Mouse (Mus musculus) MEL (cell line): ENCODE data around the gene Padi4. TPM values are rescaled to one million over a fixed set of nuclear protein-coding genes. Genes with fewer than 3 reads are reported as not detected.

ENCODE experiments used
- DNase-seq: peaks from one replicate; pipeline ENCODE4 v3.0.0; 2011; ENCODE audit warnings: low read depth, low spot score
- H3K27ac ChIP-seq: 2 replicates; pipeline ENCODE4 v1.5.1; 2012; ENCODE audit warnings: low read depth, mild to moderate bottlenecking, control low read depth, low read length, moderate library complexity; ENCODE audit not compliant: control insufficient read depth
- H3K27me3 ChIP-seq, 2 experiments: fragments of 150-350 bp in 1 of 2; sonication (generic) in 1 of 2; 2 replicates each; pipeline ENCODE4 v1.6.1; 2012; ENCODE audit warnings: low read length in 2 of 2, mild to moderate bottlenecking in 2 of 2, improper control_type of control experiment in 1 of 2, moderate library complexity in 1 of 2; ENCODE audit not compliant: insufficient read depth in 2 of 2, control insufficient read depth in 1 of 2
- H3K36me3 ChIP-seq, 2 experiments: 2 replicates each; pipeline ENCODE4 v1.6.1; 2012 to 2014; ENCODE audit warnings: low read length in 2 of 2, improper control_type of control experiment in 1 of 2, inconsistent platforms in 1 of 2, mild to moderate bottlenecking in 1 of 2; ENCODE audit not compliant: insufficient read depth in 2 of 2, control insufficient read depth in 1 of 2
- H3K4me1 ChIP-seq, 2 experiments: fragments of 150-350 bp in 1 of 2; sonication (generic) in 1 of 2; 2 replicates each; pipeline ENCODE4 v1.6.1; 2012; ENCODE audit warnings: low read length in 2 of 2, improper control_type of control experiment in 1 of 2, mild to moderate bottlenecking in 1 of 2; ENCODE audit not compliant: insufficient read depth in 2 of 2, control insufficient read depth in 1 of 2
- H3K4me3 ChIP-seq, 2 experiments: fragments of 150-350 bp in 1 of 2; sonication (generic) in 1 of 2; 2 replicates each; pipeline ENCODE4 v1.5.1; 2012; ENCODE audit warnings: low read depth in 2 of 2, low read length in 2 of 2, mild to moderate bottlenecking in 2 of 2, moderate library complexity in 2 of 2, control low read depth in 1 of 2, improper control_type of control experiment in 1 of 2; ENCODE audit not compliant: control insufficient read depth in 1 of 2, insufficient read depth in 1 of 2
- H3K79me2 ChIP-seq: 2 replicates; pipeline ENCODE4 v1.6.1; 2012; ENCODE audit warnings: mild to moderate bottlenecking, low read length, moderate library complexity; ENCODE audit not compliant: control insufficient read depth, poor library complexity, insufficient read depth
- H3K9ac ChIP-seq: 2 replicates; pipeline ENCODE4 v1.6.1; 2012; ENCODE audit warnings: low read depth, mild to moderate bottlenecking, control low read depth, low read length, moderate library complexity; ENCODE audit not compliant: control insufficient read depth, poor library complexity, severe bottlenecking
- H3K9me3 ChIP-seq: fragments of 150-350 bp; sonication (generic); replicated peaks from 2 replicates; pipeline ENCODE4 v1.6.1; 2012; ENCODE audit warnings: mild to moderate bottlenecking, low read length, improper control_type of control experiment, moderate library complexity; ENCODE audit not compliant: insufficient read depth
- BHLHE40 ChIP-seq: IDR thresholded peaks from 2 replicates; pipeline ENCODE4 v1.6.1; 2012; ENCODE audit warnings: low read depth, mild to moderate bottlenecking, inconsistent platforms, low read length, improper control_type of control experiment, borderline replicate concordance
- CHD1 ChIP-seq: IDR thresholded peaks from 2 replicates; pipeline ENCODE4 v1.6.1; 2012; ENCODE audit warnings: low read depth, mild to moderate bottlenecking, inconsistent platforms, low read length, improper control_type of control experiment
- CTCF ChIP-seq, 3 experiments: IDR thresholded peaks in 2 of 3; conservative IDR thresholded peaks in 1 of 3; 2 replicates each; pipeline ENCODE4 v1.5.1; 2011 to 2012; ENCODE audit warnings: low read length in 3 of 3, low read depth in 2 of 3, mild to moderate bottlenecking in 2 of 3, improper control_type of control experiment in 1 of 3, inconsistent platforms in 1 of 3, mixed read lengths in 1 of 3, moderate library complexity in 1 of 3; ENCODE audit not compliant: control insufficient read depth in 1 of 3, insufficient read depth in 1 of 3, poor library complexity in 1 of 3, severe bottlenecking in 1 of 3
- ETS1 ChIP-seq: IDR thresholded peaks from 2 replicates; pipeline ENCODE4 v1.6.1; 2012; ENCODE audit warnings: low read depth, mild to moderate bottlenecking, inconsistent platforms, low read length, improper control_type of control experiment, moderate library complexity
- GABPA ChIP-seq: IDR thresholded peaks from 2 replicates; pipeline ENCODE4 v1.6.1; 2012; ENCODE audit warnings: low read depth, mild to moderate bottlenecking, inconsistent platforms, low read length, improper control_type of control experiment, moderate library complexity
- GATA1 ChIP-seq: IDR thresholded peaks from 2 replicates; pipeline ENCODE4 v1.6.1; 2011; ENCODE audit warnings: low read depth, low read length, improper control_type of control experiment
- MEF2A ChIP-seq: IDR thresholded peaks from 2 replicates; pipeline ENCODE4 v1.6.1; 2014; ENCODE audit warnings: low read depth, mild to moderate bottlenecking, inconsistent platforms, low read length, improper control_type of control experiment; ENCODE audit not compliant: poor library complexity, insufficient replicate concordance, severe bottlenecking; ENCODE audit errors: extremely low read depth
- MXI1 ChIP-seq: IDR thresholded peaks from 2 replicates; pipeline ENCODE4 v1.6.1; 2011; ENCODE audit warnings: mild to moderate bottlenecking, low read depth, low read length, improper control_type of control experiment
- MYC ChIP-seq: IDR thresholded peaks from 2 replicates; pipeline ENCODE4 v1.6.1; 2011; ENCODE audit warnings: low read depth, mild to moderate bottlenecking, low read length, improper control_type of control experiment, moderate library complexity
- NELFE ChIP-seq: IDR thresholded peaks from 2 replicates; pipeline ENCODE4 v1.6.1; 2011; ENCODE audit warnings: low read depth, low read length, improper control_type of control experiment
- POLR2AphosphoS2 ChIP-seq: IDR thresholded peaks from 2 replicates; pipeline ENCODE4 v1.6.1; 2011; ENCODE audit warnings: low read length, improper control_type of control experiment
- POLR2AphosphoS5 ChIP-seq: IDR thresholded peaks from 2 replicates; pipeline ENCODE4 v1.6.1; 2012; ENCODE audit warnings: low read depth, borderline replicate concordance, mild to moderate bottlenecking, inconsistent platforms, low read length, moderate library complexity, mixed read lengths
- RAD21 ChIP-seq: IDR thresholded peaks from 2 replicates; pipeline ENCODE4 v1.6.1; 2011; ENCODE audit warnings: mild to moderate bottlenecking, low read depth, low read length, improper control_type of control experiment
- SIN3A ChIP-seq: IDR thresholded peaks from 2 replicates; pipeline ENCODE4 v1.6.1; 2012; ENCODE audit warnings: low read length, improper control_type of control experiment, inconsistent platforms
- SMC3 ChIP-seq: IDR thresholded peaks from 2 replicates; pipeline ENCODE4 v1.6.1; 2011; ENCODE audit warnings: low read depth, low read length, improper control_type of control experiment
- TCF12 ChIP-seq: IDR thresholded peaks from 2 replicates; pipeline ENCODE4 v1.6.1; 2014; ENCODE audit warnings: low read depth, mild to moderate bottlenecking, inconsistent platforms, low read length, improper control_type of control experiment, moderate library complexity
- UBTF ChIP-seq: IDR thresholded peaks from 2 replicates; pipeline ENCODE4 v1.6.1; 2012; ENCODE audit warnings: low read depth, mild to moderate bottlenecking, inconsistent platforms, low read length, improper control_type of control experiment, moderate library complexity, borderline replicate concordance; ENCODE audit not compliant: insufficient read depth
- USF1 ChIP-seq: IDR thresholded peaks from 2 replicates; pipeline ENCODE4 v1.6.1; 2014; ENCODE audit warnings: low read depth, mild to moderate bottlenecking, inconsistent platforms, low read length, improper control_type of control experiment, moderate library complexity
- ZC3H11A ChIP-seq: IDR thresholded peaks from 2 replicates; pipeline ENCODE4 v1.6.1; 2012; ENCODE audit warnings: low read depth, mild to moderate bottlenecking, inconsistent platforms, low read length, improper control_type of control experiment
- ZKSCAN1 ChIP-seq: IDR thresholded peaks from 2 replicates; pipeline ENCODE4 v1.6.1; 2012; ENCODE audit warnings: low read depth, mild to moderate bottlenecking, inconsistent platforms, low read length, improper control_type of control experiment, moderate library complexity
- polyA plus RNA-seq, 2 experiments: library from polyadenylated mRNA; stranded (reverse) in 1 of 2; unstranded in 1 of 2; fragments of >175 nt in 1 of 2; fragments of >200 nt in 1 of 2; gene quantifications; 2 replicates each; pipeline versions ENCODE4 v1.2.1 to v1.2.4; 2012; ENCODE audit warnings: low replicate concordance in 2 of 2, low read depth in 1 of 2; ENCODE audit not compliant: insufficient read length in 2 of 2, insufficient read depth in 1 of 2, missing spikeins in 1 of 2
- total RNA-seq: library from RNA; depleted of rRNA; stranded (reverse); fragments of 300-350 nt; gene quantifications from 2 replicates; pipeline ENCODE4 v1.2.3, GENCODE M21; 2012

The Padi4 gene
- total and polyA plus RNA-seq, 3 experiments: not detected

- Histone ChIP-seq H3K9me3 (no peaks in the 10 kb centered on the region), H3K27me3 (no peaks in the 10 kb centered on the region), H3K4me1 (no peaks in the 10 kb centered on the region), H3K36me3 (peaks cover 0 to 8% of the 10 kb centered on the region in 2 experiments; a peak in 2 of 4 replicates), H3K4me3 (no peak overlapping the region)
- DNase-seq: peak; percentile 44
- TF ChIP-seq CTCF (IDR thresholded peaks at IDR 0.05 in 2 of 3, conservative IDR thresholded peaks at IDR 0.05 in 1 of 3; ENCODE audit: control insufficient read depth in 1 of 3, insufficient read depth in 1 of 3, low read depth in 2 of 3, low read length in 3 of 3, poor library complexity in 1 of 3, severe bottlenecking in 1 of 3): peak; percentile 22 to 47 (median 29); a peak in 4 of 6 replicates
- 0 out of 2 replicates have a peak, but pooled peaks have one; percentile 4 for TF ChIP-seq ZC3H11A
- TF ChIP-seq POLR2AphosphoS2: 0 out of 2 replicates have a peak, but pooled peaks have one; percentile 15
- no peak for TF ChIP-seq UBTF
- TF ChIP-seq RAD21: peak; percentile 23
- no peak for TF ChIP-seq MEF2A
- TF ChIP-seq SMC3: peak; percentile 44
- TF ChIP-seq, all 39 proteins: peak for 5
- Histone ChIP-seq H3K27ac (no peak overlapping the region), H3K9ac (no peak overlapping the region), H3K79me2 (no peaks in the 10 kb centered on the region)
These were observed 10.4 kb upstream of the Padi4 start for GRCm38 (mm10) chr4:140784292-140784945.

- TF ChIP-seq GABPA (no peak), MYC (no peak)
- TF ChIP-seq, all 39 proteins: peak for 0
- H3K4me1 ChIP-seq: no peaks in the 10 kb centered on the region
- no peak for DNase-seq
- H3K9ac ChIP-seq: no peak overlapping the region
- H3K27ac ChIP-seq: no peak overlapping the region
- no peak overlapping the region for H3K4me3 ChIP-seq
- H3K27me3 ChIP-seq: no peaks in the 10 kb centered on the region
- H3K79me2 ChIP-seq: no peaks in the 10 kb centered on the region
- peaks cover 0 to 8% of the 10 kb centered on the region in 2 experiments; a peak in 2 of 4 replicates for H3K36me3 ChIP-seq
- no peaks in the 10 kb centered on the region for H3K9me3 ChIP-seq
These were observed 8.8 kb upstream of the Padi4 start for GRCm38 (mm10) chr4:140782821-140783220.

- Histone ChIP-seq H3K9me3 (no peaks in the 10 kb centered on the region), H3K27ac (no peak overlapping the region), H3K9ac (no peak overlapping the region), H3K36me3 (no peaks in the 10 kb centered on the region)
- no peak for DNase-seq
- TF ChIP-seq MXI1 (no peak), UBTF (no peak), MEF2A (no peak), CHD1 (no peak), ETS1 (no peak), ZKSCAN1 (no peak), GATA1 (no peak), BHLHE40 (no peak), USF1 (no peak), POLR2AphosphoS5 (no peak), TCF12 (no peak), SIN3A (no peak), NELFE (no peak)
- TF ChIP-seq, all 39 proteins: peak for 0
- no peak overlapping the region for H3K4me3 ChIP-seq
- H3K79me2 ChIP-seq: no peaks in the 10 kb centered on the region
- no peaks in the 10 kb centered on the region for H3K27me3 ChIP-seq
- no peaks in the 10 kb centered on the region for H3K4me1 ChIP-seq
These were observed 6.5 kb upstream of the Padi4 start for GRCm38 (mm10) chr4:140780507-140780906.
